In genomic region chr11:85241226-85241625, GRCm38 (mm10) we compare ENCODE assay signal across 23 mouse cellular contexts. TPM values are rescaled to one million over a fixed set of nuclear protein-coding genes. Genes with fewer than 3 reads are reported as not detected.
A peak's percentile ranks its signal among the peaks of the same experiment; 100 is the strongest.
DNase-seq lines count a peak whose midpoint lies in the region; ATAC-seq and TF ChIP-seq lines count a peak whose summit lies in the region.
"Had no signal": no experiment of that assay in that cellular context is flagged by ENCODE, and none has a peak within 500 bp of the region (broad histone marks: within the 10 kb centered on the region; RNA-seq: fewer than 3 reads in every experiment).

No protein-coding gene starts in this region.

- no peak for TF ChIP-seq POLR2A in ES-Bruce4 (IDR thresholded peaks at IDR 0.05; ENCODE audit: insufficient read depth, low read length)

- no peak for ATAC-seq in forebrain, embryonic 11.5 days (replicated peaks; ENCODE audit: low FRiP score)
- ATAC-seq: forebrain, embryonic 13.5 days; forebrain, embryonic 15.5 days; forebrain, postnatal 0 days had no signal

- no peak for TF ChIP-seq CTCF in ES-Bruce4 (IDR thresholded peaks at IDR 0.05; ENCODE audit: low read depth, low read length)

- H3K4me1 ChIP-seq in ES-Bruce4 (ENCODE audit: control insufficient read depth, insufficient read depth, low read length) (no peaks in the 10 kb centered on the region), ES-E14 (ENCODE audit: control insufficient read depth in 2 of 2, insufficient read depth in 2 of 2, low read length in 2 of 2, poor library complexity in 1 of 2) (peaks cover 6 to 17% of the 10 kb centered on the region in 2 experiments)
- no peaks in the 10 kb centered on the region for H3K4me1 ChIP-seq in forebrain, embryonic 11.5 days (replicated peaks; ENCODE audit: control insufficient read depth, insufficient read depth, low read length)
- H3K4me1 ChIP-seq: embryonic facial prominence, embryonic 13.5 days; embryonic facial prominence, embryonic 15.5 days; forebrain, embryonic 10.5 days; forebrain, embryonic 13.5 days; forebrain, embryonic 15.5 days had no signal

- no peak overlapping the region for H3K9ac ChIP-seq in ES-Bruce4 (ENCODE audit: low read depth, poor library complexity, severe bottlenecking)
- 0 out of 2 replicates have a peak overlapping the region, but pooled peaks have one; percentile 2 for H3K9ac ChIP-seq in ES-E14 (ENCODE audit: insufficient read depth, low read depth, low read length, poor library complexity, severe bottlenecking)
- no peak overlapping the region for H3K9ac ChIP-seq in forebrain, embryonic 11.5 days (ENCODE audit: low read length)
- H3K9ac ChIP-seq: embryonic facial prominence, embryonic 13.5 days; embryonic facial prominence, embryonic 15.5 days; forebrain, embryonic 13.5 days; forebrain, embryonic 15.5 days; forebrain, postnatal 0 days had no signal

- H3K4me2 ChIP-seq in forebrain, embryonic 11.5 days (ENCODE audit: low read depth, low read length, severe bottlenecking): no peak overlapping the region
- H3K4me2 ChIP-seq: embryonic facial prominence, embryonic 13.5 days; embryonic facial prominence, embryonic 15.5 days; forebrain, embryonic 13.5 days; forebrain, embryonic 15.5 days had no signal

- peak overlapping the region; percentile 48 for H3K4me3 ChIP-seq in ES-Bruce4 (ENCODE audit: low read depth, low read length)
- peak overlapping the region in 1 of 2 experiments; percentile 49; a peak in 2 of 4 replicates for H3K4me3 ChIP-seq in ES-E14 (ENCODE audit: insufficient read depth in 1 of 2, low read depth in 1 of 2, low read length in 2 of 2, poor library complexity in 1 of 2, severe bottlenecking in 1 of 2)
- no peak overlapping the region for H3K4me3 ChIP-seq in forebrain, embryonic 11.5 days (ENCODE audit: low read depth, low read length)
- H3K4me3 ChIP-seq: embryonic facial prominence, embryonic 13.5 days; embryonic facial prominence, embryonic 15.5 days; erythroblast, embryonic 14.5 days; forebrain, embryonic 10.5 days; forebrain, embryonic 13.5 days; forebrain, embryonic 15.5 days had no signal

- no peaks in the 10 kb centered on the region for H3K27me3 ChIP-seq in ES-Bruce4 (ENCODE audit: control insufficient read depth, insufficient read depth, low read length, poor library complexity, severe bottlenecking)
- no peaks in the 10 kb centered on the region for H3K27me3 ChIP-seq in forebrain, embryonic 11.5 days (ENCODE audit: control insufficient read depth, insufficient read depth, low read length)
- H3K27me3 ChIP-seq: embryonic facial prominence, embryonic 13.5 days; embryonic facial prominence, embryonic 15.5 days; forebrain, embryonic 13.5 days; forebrain, embryonic 15.5 days had no signal

- no peak for TF ChIP-seq EP300 in ES-Bruce4 (IDR thresholded peaks at IDR 0.05; ENCODE audit: insufficient read depth, low read depth, low read length)

- peak overlapping the region; percentile 94 for H3K27ac ChIP-seq in ES-Bruce4 (ENCODE audit: insufficient read depth, low read length)
- H3K27ac ChIP-seq in ES-E14 (ENCODE audit: insufficient read depth, low read depth, low read length, poor library complexity, severe bottlenecking): peak overlapping the region; percentile 84
- H3K27ac ChIP-seq in forebrain, embryonic 11.5 days (ENCODE audit: low read depth, low read length): no peak overlapping the region
- H3K27ac ChIP-seq: embryonic facial prominence, embryonic 13.5 days; embryonic facial prominence, embryonic 15.5 days; forebrain, embryonic 10.5 days; forebrain, embryonic 13.5 days; forebrain, embryonic 15.5 days had no signal

- 90% methylated on average over 8 of the region's 8 CpGs for WGBS in forebrain, embryonic 11.5 days

- in situ Hi-C loops in ES-E14 (cut with MboI; ENCODE audit: low sequenced_read_pairs in 2 of 2, unreplicated experiment in 2 of 2): no loop called here

- DNase-seq in ES-E14 (ENCODE audit: low read depth, low spot score): peak; percentile 38
- peak; percentile 86 for DNase-seq in ZHBTc4 (ENCODE audit: low read depth, low spot score)
- no peak for DNase-seq in frontal cortex, adult 2 months (ENCODE audit: extremely low spot score in 1 of 2, low spot score in 1 of 2)
- no peak for DNase-seq in forebrain, embryonic 11.5 days (ENCODE audit: low spot score)
- no peak for DNase-seq in natural killer cell, adult 2 months (ENCODE audit: low spot score in 2 of 2)
- DNase-seq: adrenal gland, adult 2 months; adrenal gland, postnatal 10 days; adrenal gland, postnatal 25 days; cerebellum, adult 11 months; cerebellum, adult 18-20 months; cerebellum, adult 8-10 months; cerebellum, adult 9-11 months; cerebellum, postnatal 14 days; cerebellum, postnatal 36 days; embryo, embryonic 11 days; forebrain, postnatal 0 days had no signal

- H3K36me3 ChIP-seq in ES-Bruce4 (ENCODE audit: control insufficient read depth, insufficient read depth, low read length, poor library complexity, severe bottlenecking) (peaks cover 5% of the 10 kb centered on the region; the same call in 1 of the 2 replicates), ES-E14 (ENCODE audit: control insufficient read depth, insufficient read depth, low read length, poor library complexity, severe bottlenecking) (peaks cover 9% of the 10 kb centered on the region; the same call in 1 of the 2 replicates)
- no peaks in the 10 kb centered on the region for H3K36me3 ChIP-seq in forebrain, embryonic 11.5 days (ENCODE audit: control insufficient read depth, insufficient read depth, low read length)
- H3K36me3 ChIP-seq: embryonic facial prominence, embryonic 13.5 days; forebrain, embryonic 15.5 days had no signal

- no peaks in the 10 kb centered on the region for H3K9me3 ChIP-seq in ES-Bruce4 (replicated peaks; ENCODE audit: control insufficient read depth, insufficient read depth, low read length, poor library complexity, severe bottlenecking)
- no peaks in the 10 kb centered on the region for H3K9me3 ChIP-seq in ES-E14 (ENCODE audit: control insufficient read depth, insufficient read depth, low read depth, low read length)
- no peaks in the 10 kb centered on the region for H3K9me3 ChIP-seq in forebrain, embryonic 11.5 days (ENCODE audit: control insufficient read depth, low read length)
- H3K9me3 ChIP-seq: embryonic facial prominence, embryonic 13.5 days; embryonic facial prominence, embryonic 15.5 days; forebrain, embryonic 10.5 days; forebrain, embryonic 13.5 days; forebrain, embryonic 15.5 days had no signal

TF ChIP-seq in ES-E14, 5 proteins besides CTCF, POLR2A, EP300 and RAD21:
- no peak for TF ChIP-seq CHD2 (IDR thresholded peaks at IDR 0.05; ENCODE audit: low read depth, low read length)
- TF ChIP-seq ZNF384 (IDR thresholded peaks at IDR 0.05; ENCODE audit: low read depth, low read length): no peak
- no peak for TF ChIP-seq MAFK (IDR thresholded peaks at IDR 0.05; ENCODE audit: insufficient read depth, low read depth, low read length)
- TF ChIP-seq ZC3H11A (IDR thresholded peaks at IDR 0.05; ENCODE audit: borderline replicate concordance, low read depth, low read length): no peak
- TF ChIP-seq HCFC1 (IDR thresholded peaks at IDR 0.05; ENCODE audit: borderline replicate concordance, insufficient read depth, low read length): no peak
TF ChIP-seq in ES-E14: peak in this region for 0.

RNA-seq across cellular contexts. Expression of gene Appbp2, which starts 6.3 kb away (rescaled TPM):
- 54.6 and 57.9 TPM in 2 replicates for polyA plus RNA-seq in ES-Bruce4 (2011; ENCODE audit: insufficient read depth, insufficient read length, low read depth, missing spikeins)
- 23.6 and 37.2 TPM in 2 replicates for total RNA-seq in ES-E14 (2012; rRNA removed)
- 34.8 and 36.4 TPM in 2 replicates for polyA plus RNA-seq in frontal cortex, adult 2 months (2012; rRNA removed)
- polyA plus RNA-seq in forebrain, embryonic 11.5 days (2014; fragmentation: Nextera tagmentation; extraction: Ambion mirVana): 60.9 and 61.3 TPM in 2 replicates

Comparison
In these comparisons a context has a peak if more than half of its experiments do, and no peak if none do; other contexts are left out.
1. DNase-seq: peak in ES-E14 (single experiment) and ZHBTc4 (single experiment); none in frontal cortex, adult 2 months (0 of 2), forebrain, embryonic 11.5 days (single experiment) and natural killer cell, adult 2 months (0 of 2).